Mouse (Mus musculus) gastrocnemius, postnatal 14 days (tissue): ENCODE results near the gene Aco1. TPM values are rescaled to one million over a fixed set of nuclear protein-coding genes. Genes with fewer than 3 reads are reported as not detected.
"Not testable (repeated sequence)": the region's sequence is repeated elsewhere in the genome, so short reads cannot be mapped to it uniquely, and the experiment has no call there.

Source experiments
- DNase-seq: peaks from one replicate; pipeline ENCODE4 v3.0.0; 2021; ENCODE audit warnings: mixed read lengths
- intact Hi-C: fragments of 180-260 bp; cut with DNase I; formaldehyde crosslinking; loops from one replicate; pipeline ENCODE4 v1.15.1; 2025; ENCODE audit warnings: low total_unique reads
- long read RNA-seq, 2 experiments: library from polyadenylated mRNA; stranded (forward); transcript quantifications; one replicate each; pipeline ENCODE4 v2.0.0; 2021
- total RNA-seq, 2 experiments: library from RNA; stranded (reverse); gene quantifications; 2 replicates each; pipeline ENCODE4 v1.2.3; 2021

The Aco1 gene
- total RNA-seq, result 10 to 100 TPM; 18.1 to 19.3 TPM
- long read RNA-seq, experiment 1, transcript Aco1-201 (21 exons, 3,832 nt), result major isoform, 29 of 30 reads
- long read RNA-seq, experiment 1, partial matches to known transcripts, result 0 of 30 reads
- long read RNA-seq, experiment 1, other reads (novel, unspliced or antisense), result 1 of 30 reads
- long read RNA-seq, experiment 2, transcript Aco1-201 (21 exons, 3,832 nt), result major isoform, 41 of 44 reads
- long read RNA-seq, experiment 2, partial matches to known transcripts, result 3 of 44 reads
- long read RNA-seq, experiment 2, other reads (novel, unspliced or antisense), result 0 of 44 reads

- intact Hi-C loops, result no loop called here
- DNase-seq, result peak; percentile 95
Observed at GRCm38 (mm10) chr4:40142743-40143532, at the start of gene Aco1. Gene Aco1 (plus strand): TSS chr4:40143081.

GRCm38 (mm10) chr4:40094974-40095373 lies 47.9 kb upstream of the Aco1 start:
- intact Hi-C loops, result loop anchor here (10.0 kb wide), 1 partner anchor 400 kb away; no protein-coding TSS in a partner anchor
- DNase-seq, result no peak

GRCm38 (mm10) chr4:40102996-40103395 lies 39.9 kb upstream of the Aco1 start:
- intact Hi-C loops, result no loop called here
- no peak for DNase-seq

- intact Hi-C loops, result no loop called here
- no peak for DNase-seq
Observed at GRCm38 (mm10) chr4:40106004-40106536, 36.8 kb upstream of the Aco1 start.

GRCm38 (mm10) chr4:40108030-40108429 lies 34.9 kb upstream of the Aco1 start:
- intact Hi-C loops, result no loop called here
- no peak for DNase-seq

- intact Hi-C loops, result loop anchor here (10.0 kb wide), 1 partner anchor 398 kb away; no protein-coding TSS in a partner anchor
- DNase-seq, result no peak
Observed at GRCm38 (mm10) chr4:40113173-40113572, 29.7 kb upstream of the Aco1 start.

GRCm38 (mm10) chr4:40121221-40121620 lies 21.7 kb upstream of the Aco1 start:
- no peak for DNase-seq

GRCm38 (mm10) chr4:40122291-40122690 lies 20.6 kb upstream of the Aco1 start:
- intact Hi-C loops, DNase-seq: not testable (repeated sequence)

More at GRCm38 (mm10) chr4:40121221-40121620, 21.7 kb upstream of the Aco1 start:
- intact Hi-C loops, result no loop called here

GRCm38 (mm10) chr4:40134468-40135102 lies 8.3 kb upstream of the Aco1 start:
- DNase-seq, result peak; percentile 71
- intact Hi-C loops, result loop anchor here (5.0 kb wide), 2 partner anchors 48 to 153 kb away; no protein-coding TSS in a partner anchor

- intact Hi-C loops, result loop anchor here (5.0 kb wide), 1 partner anchor 46 kb away; no protein-coding TSS in a partner anchor
Observed at GRCm38 (mm10) chr4:40136519-40136918, 6.4 kb upstream of the Aco1 start.

GRCm38 (mm10) chr4:40139663-40140255 lies 3.1 kb upstream of the Aco1 start:
- intact Hi-C loops, result loop anchor here (5.0 kb wide), 1 partner anchor 43 kb away; no protein-coding TSS in a partner anchor
- no peak for DNase-seq

More at GRCm38 (mm10) chr4:40136519-40136918, 6.4 kb upstream of the Aco1 start:
- DNase-seq, result no peak

GRCm38 (mm10) chr4:40143533-40143871 lies 621 bp downstream of the Aco1 start:
- intact Hi-C loops, result no loop called here
- DNase-seq, result no peak

GRCm38 (mm10) chr4:40144543-40144942 lies 1.7 kb downstream of the Aco1 start:
- no peak for DNase-seq
- intact Hi-C loops, result no loop called here

- intact Hi-C loops, result no loop called here
- DNase-seq, result no peak
Observed at GRCm38 (mm10) chr4:40144981-40145380, 2.1 kb downstream of the Aco1 start.

- DNase-seq, result no peak
- intact Hi-C loops, result no loop called here
Observed at GRCm38 (mm10) chr4:40148281-40148680, 5.4 kb downstream of the Aco1 start.

- DNase-seq, result no peak
- intact Hi-C loops, result no loop called here
Observed at GRCm38 (mm10) chr4:40150046-40150445, 7.2 kb downstream of the Aco1 start.

- intact Hi-C loops, result no loop called here
- DNase-seq, result no peak
Observed at GRCm38 (mm10) chr4:40152771-40153170, 9.9 kb downstream of the Aco1 start.

- intact Hi-C loops, result no loop called here
Observed at GRCm38 (mm10) chr4:40153500-40153899, 10.6 kb downstream of the Aco1 start.

GRCm38 (mm10) chr4:40154751-40155150 lies 11.9 kb downstream of the Aco1 start:
- DNase-seq, result no peak

More at GRCm38 (mm10) chr4:40153500-40153899, 10.6 kb downstream of the Aco1 start:
- DNase-seq, result no peak

More at GRCm38 (mm10) chr4:40154751-40155150, 11.9 kb downstream of the Aco1 start:
- intact Hi-C loops, result no loop called here
